Mouse (Mus musculus) CH12.LX (cell line): ENCODE measurements at regions not wholly inside any gene's neighbourhood (a gene's known extent, or its start where the extent isn't known, plus 50 kb on each side); places are given as distances from the start of the nearest gene placed in this dataset.

Source experiments
- DNase-seq: peaks from one replicate; pipeline ENCODE4 v3.0.0-alpha.2; 2013; ENCODE audit errors: extremely low read depth
- H3K27ac ChIP-seq: 2 replicates; pipeline ENCODE4 v1.5.1; 2012; ENCODE audit warnings: low read depth, mild to moderate bottlenecking, control low read depth, moderate library complexity; ENCODE audit not compliant: insufficient read depth
- H3K27me3 ChIP-seq: replicated peaks from 2 replicates; pipeline ENCODE3; 2012; ENCODE audit warnings: inconsistent platforms
- H3K36me3 ChIP-seq, 2 experiments: replicated peaks in 1 of 2; 2 replicates each; pipeline versions ENCODE3 to v1.6.1; 2012; ENCODE audit warnings: inconsistent platforms in 1 of 2, low read length in 1 of 2, mild to moderate bottlenecking in 1 of 2, mixed read lengths in 1 of 2, moderate library complexity in 1 of 2; ENCODE audit not compliant: control insufficient read depth in 1 of 2, insufficient read depth in 1 of 2
- H3K4me1 ChIP-seq, 2 experiments: 2 replicates each; pipeline ENCODE4 v1.6.1; 2012; ENCODE audit warnings: inconsistent platforms in 1 of 2, moderate library complexity in 1 of 2; ENCODE audit not compliant: insufficient read depth in 2 of 2, control insufficient read depth in 1 of 2
- H3K4me2 ChIP-seq: 2 replicates; pipeline ENCODE4 v1.6.1; 2012; ENCODE audit warnings: low read depth, mild to moderate bottlenecking, control low read depth; ENCODE audit not compliant: poor library complexity, insufficient read depth, severe bottlenecking
- H3K4me3 ChIP-seq, 3 experiments: fragments of 150-350 bp in 1 of 3; sonication (generic) in 1 of 3; replicated peaks in 1 of 3; 2 replicates each; pipeline versions ENCODE3 to v1.5.1; 2011 to 2012; ENCODE audit warnings: low read depth in 2 of 3, low read length in 2 of 3, mild to moderate bottlenecking in 2 of 3, moderate library complexity in 2 of 3, control low read depth in 1 of 3, improper control_type of control experiment in 1 of 3, inconsistent platforms in 1 of 3, mixed read lengths in 1 of 3; ENCODE audit not compliant: poor library complexity in 1 of 3
- H3K79me2 ChIP-seq: replicated peaks from 2 replicates; pipeline ENCODE4 v1.6.1; 2012; ENCODE audit warnings: mild to moderate bottlenecking, moderate library complexity; ENCODE audit not compliant: control insufficient read depth, poor library complexity, insufficient read depth, severe bottlenecking; ENCODE audit errors: extremely low read depth
- H3K9ac ChIP-seq: 2 replicates; pipeline ENCODE4 v1.6.1; 2012; ENCODE audit warnings: low read depth, mild to moderate bottlenecking, control low read depth, moderate library complexity; ENCODE audit not compliant: insufficient read depth
- H3K9me3 ChIP-seq: replicated peaks from 2 replicates; pipeline ENCODE3; 2012; ENCODE audit warnings: low read length, inconsistent platforms, mixed read lengths
- BHLHE40 ChIP-seq: IDR thresholded peaks from 2 replicates; pipeline ENCODE4 v1.6.1; 2011; ENCODE audit warnings: mild to moderate bottlenecking, low read depth, low read length, improper control_type of control experiment
- CTCF ChIP-seq, 2 experiments: IDR thresholded peaks in 1 of 2; conservative IDR thresholded peaks in 1 of 2; 2 replicates each; pipeline ENCODE4 v1.5.1; 2011 to 2012; ENCODE audit warnings: low read depth in 2 of 2, low read length in 2 of 2, improper control_type of control experiment in 1 of 2, inconsistent platforms in 1 of 2, mild to moderate bottlenecking in 1 of 2, moderate library complexity in 1 of 2
- E2F4 ChIP-seq: IDR thresholded peaks from 2 replicates; pipeline ENCODE4 v1.6.1; 2011; ENCODE audit warnings: low read depth, low read length, improper control_type of control experiment; ENCODE audit not compliant: insufficient replicate concordance
- ELF1 ChIP-seq: IDR thresholded peaks from 2 replicates; pipeline ENCODE4 v1.6.1; 2014; ENCODE audit warnings: low read depth, mild to moderate bottlenecking, inconsistent platforms, low read length, improper control_type of control experiment
- EP300 ChIP-seq: IDR thresholded peaks from 2 replicates; pipeline ENCODE4 v1.6.1; 2011; ENCODE audit warnings: low read length, improper control_type of control experiment
- GABPA ChIP-seq: IDR thresholded peaks from 2 replicates; pipeline ENCODE4 v1.6.1; 2012; ENCODE audit warnings: low read depth, low read length, improper control_type of control experiment, inconsistent platforms; ENCODE audit not compliant: insufficient replicate concordance
- HCFC1 ChIP-seq: IDR thresholded peaks from 2 replicates; pipeline ENCODE4 v1.6.1; 2012; ENCODE audit warnings: low read depth, mild to moderate bottlenecking, inconsistent platforms, low read length, improper control_type of control experiment
- JUN ChIP-seq: IDR thresholded peaks from 2 replicates; pipeline ENCODE4 v1.6.1; 2011; ENCODE audit warnings: low read depth, mild to moderate bottlenecking, low read length, improper control_type of control experiment, moderate library complexity; ENCODE audit not compliant: insufficient read depth
- MAFK ChIP-seq: IDR thresholded peaks from 2 replicates; pipeline ENCODE4 v1.6.1; 2011; ENCODE audit warnings: low read length, improper control_type of control experiment; ENCODE audit not compliant: insufficient replicate concordance
- MYC ChIP-seq: IDR thresholded peaks from 2 replicates; pipeline ENCODE4 v1.6.1; 2011; ENCODE audit warnings: low read depth, mild to moderate bottlenecking, improper control_type of control experiment, low read length
- NRF1 ChIP-seq: IDR thresholded peaks from 2 replicates; pipeline ENCODE4 v1.6.1; 2014; ENCODE audit warnings: low read depth, mild to moderate bottlenecking, inconsistent platforms, low read length, improper control_type of control experiment, moderate library complexity
- RCOR1 ChIP-seq: conservative IDR thresholded peaks from 2 replicates; pipeline ENCODE4 v1.6.1; 2012; ENCODE audit warnings: low read depth, mild to moderate bottlenecking, inconsistent platforms, low read length, improper control_type of control experiment
- SIN3A ChIP-seq: IDR thresholded peaks from 2 replicates; pipeline ENCODE4 v1.6.1; 2012; ENCODE audit warnings: low read length, improper control_type of control experiment, inconsistent platforms
- SMC3 ChIP-seq: IDR thresholded peaks from 2 replicates; pipeline ENCODE4 v1.6.1; 2011; ENCODE audit warnings: low read depth, low read length, improper control_type of control experiment
- TBP ChIP-seq: conservative IDR thresholded peaks from 2 replicates; pipeline ENCODE4 v1.6.1; 2011; ENCODE audit warnings: low read depth, low read length, improper control_type of control experiment
- TCF12 ChIP-seq: IDR thresholded peaks from 2 replicates; pipeline ENCODE4 v1.6.1; 2014; ENCODE audit warnings: low read depth, mild to moderate bottlenecking, inconsistent platforms, low read length, improper control_type of control experiment
- UBTF ChIP-seq: IDR thresholded peaks from 2 replicates; pipeline ENCODE4 v1.6.1; 2012; ENCODE audit warnings: low read depth, mild to moderate bottlenecking, inconsistent platforms, low read length, improper control_type of control experiment, moderate library complexity
- ZKSCAN1 ChIP-seq: IDR thresholded peaks from 2 replicates; pipeline ENCODE4 v1.6.1; 2012; ENCODE audit warnings: low read depth, inconsistent platforms, low read length, improper control_type of control experiment, borderline replicate concordance
- dilution Hi-C: fragments of 300-500 bp; cut with MboI; formaldehyde crosslinking; loops from 2 replicates; pipeline ENCODE4 v1.14.3; 2020; ENCODE audit warnings: low sequenced_read_pairs; ENCODE audit not compliant: extremely low pct_unique_long_range_greater_than_20kb, extremely low pct_ligation_motif_present
- in situ Hi-C: fragments of 300-500 bp; cut with MboI; formaldehyde crosslinking; loops from 3 replicates; pipeline ENCODE4 v1.14.3; 2019; ENCODE audit warnings: low sequenced_read_pairs, low pct_ligation_motif_present, low pct_unique_long_range_greater_than_20kb, mixed read lengths

GRCm38 (mm10) chr17:51554446-51554845, 278.6 kb downstream of the Satb1 start:
- Histone ChIP-seq H3K4me3 (no peak overlapping the region), H3K79me2 (no peaks in the 10 kb centered on the region), H3K9me3 (no peaks in the 10 kb centered on the region)
- in situ Hi-C loops, result no loop called here
- DNase-seq, result no peak
- TF ChIP-seq SIN3A (no peak), ELF1 (no peak), HCFC1 (no peak), EP300 (no peak), NRF1 (no peak), BHLHE40 (no peak), GABPA (no peak), TBP (no peak), UBTF (no peak), CTCF (conservative IDR thresholded peaks at IDR 0.05 in 1 of 2, IDR thresholded peaks at IDR 0.05 in 1 of 2; ENCODE audit: low read depth in 2 of 2, low read length in 2 of 2) (no peak)
- TF ChIP-seq, all 38 proteins: peak for 0
- H3K27ac ChIP-seq, result no peak overlapping the region
- dilution Hi-C loops, result no loop called here
- no peaks in the 10 kb centered on the region for H3K27me3 ChIP-seq
- no peaks in the 10 kb centered on the region for H3K4me1 ChIP-seq
- no peaks in the 10 kb centered on the region for H3K36me3 ChIP-seq
- H3K9ac ChIP-seq, result no peak overlapping the region
- no peak overlapping the region for H3K4me2 ChIP-seq

DNA sequence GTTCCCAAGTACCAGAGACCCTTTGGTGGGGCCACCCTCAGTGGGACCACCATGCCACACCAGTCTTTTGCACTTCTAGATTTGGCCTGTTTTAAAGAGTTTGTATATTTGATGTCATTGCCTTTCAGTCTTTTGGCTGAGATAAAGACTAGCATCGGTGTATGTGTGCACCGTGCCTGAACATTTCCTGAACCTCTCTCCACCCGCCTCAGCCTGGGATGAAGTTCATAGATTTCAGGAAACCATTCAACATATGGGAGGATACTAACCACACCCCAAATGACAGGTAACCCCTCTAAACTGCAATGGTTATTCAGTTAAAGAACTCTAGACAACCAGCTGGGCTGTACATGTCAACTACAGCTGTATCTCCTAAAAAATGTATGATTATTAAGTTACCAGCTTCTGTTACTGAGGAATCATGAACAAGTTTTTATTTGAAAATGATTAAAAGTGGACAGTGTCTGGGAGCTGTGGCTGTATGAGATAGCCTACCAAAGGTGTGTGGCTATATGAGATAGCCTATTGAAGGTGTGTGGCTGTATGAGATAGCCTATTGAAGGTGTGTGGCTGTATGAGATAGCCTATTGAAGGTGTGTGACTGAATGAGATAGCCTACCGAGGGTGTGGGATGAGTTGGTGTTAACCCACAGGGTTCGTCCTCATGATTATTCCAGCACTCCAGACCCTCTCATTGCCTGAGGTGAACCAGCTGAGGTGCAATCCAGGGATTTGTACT, 280.6 kb downstream of the Satb1 start:
- in situ Hi-C loops (no loop called here), dilution Hi-C loops (no loop called here)
- Histone ChIP-seq H3K9ac (no peak overlapping the region), H3K4me2 (no peak overlapping the region), H3K36me3 (no peaks in the 10 kb centered on the region), H3K4me3 (no peak overlapping the region), H3K27me3 (no peaks in the 10 kb centered on the region), H3K4me1 (no peaks in the 10 kb centered on the region), H3K9me3 (no peaks in the 10 kb centered on the region), H3K27ac (no peak overlapping the region), H3K79me2 (no peaks in the 10 kb centered on the region)
- TF ChIP-seq NRF1 (no peak), JUN (no peak), ZKSCAN1 (no peak), TBP (no peak), E2F4 (no peak), TCF12 (no peak), RCOR1 (no peak), SMC3 (no peak), CTCF (conservative IDR thresholded peaks at IDR 0.05 in 1 of 2, IDR thresholded peaks at IDR 0.05 in 1 of 2; ENCODE audit: low read depth in 2 of 2, low read length in 2 of 2) (no peak), MAFK (no peak), GABPA (no peak), MYC (no peak)
- no peak for DNase-seq
